Mouse (Mus musculus): ENCODE data around the gene Pde3b.

DNA sequence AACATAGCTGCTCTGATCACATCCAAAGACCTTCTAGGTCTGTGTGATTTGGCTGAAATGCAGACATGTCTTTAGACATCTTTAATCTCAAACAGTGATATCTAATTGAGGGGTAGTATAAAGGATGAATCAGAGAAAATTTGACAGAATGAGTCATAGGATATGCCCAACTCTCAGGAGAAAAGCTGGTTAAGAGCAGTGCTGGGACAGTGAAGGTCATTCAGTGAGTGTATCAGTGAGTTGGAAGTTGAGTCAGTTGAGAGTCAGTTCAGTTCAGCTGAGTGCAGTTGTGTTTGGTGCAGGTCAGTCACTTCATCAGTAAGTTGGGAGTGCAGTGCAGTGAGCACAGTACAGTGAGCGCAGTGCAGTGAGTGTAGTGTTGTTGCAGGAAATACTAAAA is 105.0 kb downstream of the Pde3b start:
- TF ChIP-seq CTCF (IDR thresholded peaks at IDR 0.05; ENCODE audit: insufficient read depth, low read length): no peak
- TF ChIP-seq POLR2A (IDR thresholded peaks at IDR 0.05; ENCODE audit: borderline replicate concordance, extremely low read depth, low read depth, low read length): no peak

Data from lung, adult 2 months (tissue).